28 mouse cellular contexts compared by ENCODE assay signal in the genomic region with DNA sequence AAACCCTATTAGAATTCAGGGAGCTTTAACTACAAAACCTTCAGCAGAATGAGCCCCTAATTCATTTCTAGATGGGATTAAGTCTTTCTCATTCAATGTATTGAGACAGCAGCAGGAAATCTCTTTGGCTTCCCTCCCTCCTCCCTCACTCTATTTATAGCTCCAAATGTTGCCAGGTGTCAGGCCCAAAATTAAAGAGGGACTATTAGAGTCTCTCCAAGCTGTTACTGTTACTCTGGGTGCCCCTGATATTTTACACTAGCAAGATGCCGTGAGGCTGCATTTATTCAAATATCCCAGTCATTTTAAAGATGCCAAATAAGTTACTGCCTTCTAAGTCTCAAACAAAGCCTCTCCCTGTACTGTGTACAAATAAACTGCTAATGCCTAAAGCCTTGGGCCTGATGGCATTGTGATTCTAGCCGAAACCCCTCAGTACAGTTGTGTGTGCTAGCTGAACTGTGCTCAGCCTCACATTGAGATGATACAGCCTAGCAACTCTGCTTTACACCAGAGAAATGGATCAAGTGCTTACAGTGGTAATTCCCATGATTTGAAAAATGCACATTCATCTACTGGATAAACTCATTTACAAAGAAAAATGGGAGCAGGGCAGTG. TPM values are rescaled to one million over a fixed set of nuclear protein-coding genes. Genes with fewer than 3 reads are reported as not detected.
DNase-seq lines count a peak whose midpoint lies in the region; ATAC-seq lines count a peak whose summit lies in the region.
"Had no signal": no experiment of that assay in that cellular context is flagged by ENCODE, and none has a peak within 500 bp of the region (broad histone marks: within the 10 kb centered on the region; RNA-seq: fewer than 3 reads in every experiment).

No protein-coding gene starts in this region.

- no peak overlapping the region for H3K4me2 ChIP-seq in forebrain, embryonic 15.5 days (replicated peaks)
- no peak overlapping the region for H3K4me2 ChIP-seq in forebrain, embryonic 16.5 days (ENCODE audit: low read length)
- no peak overlapping the region for H3K4me2 ChIP-seq in hindbrain, embryonic 16.5 days (ENCODE audit: low read length)
- H3K4me2 ChIP-seq in hindbrain, embryonic 13.5 days, result no peak overlapping the region
- no peak overlapping the region for H3K4me2 ChIP-seq in midbrain, embryonic 15.5 days
- no peak overlapping the region for H3K4me2 ChIP-seq in midbrain, embryonic 11.5 days
- H3K4me2 ChIP-seq: embryonic facial prominence, embryonic 12.5 days; embryonic facial prominence, embryonic 15.5 days; heart, embryonic 13.5 days; hindbrain, embryonic 12.5 days had no signal

- no peaks in the 10 kb centered on the region for H3K9me3 ChIP-seq in forebrain, embryonic 15.5 days
- H3K9me3 ChIP-seq in forebrain, embryonic 16.5 days (ENCODE audit: control insufficient read depth, low read length), result no peaks in the 10 kb centered on the region
- H3K9me3 ChIP-seq in hindbrain, embryonic 16.5 days (ENCODE audit: control insufficient read depth, low read length), result no peaks in the 10 kb centered on the region
- H3K9me3 ChIP-seq in hindbrain, embryonic 13.5 days, result no peaks in the 10 kb centered on the region
- H3K9me3 ChIP-seq in midbrain, embryonic 15.5 days, result no peaks in the 10 kb centered on the region
- H3K9me3 ChIP-seq in midbrain, embryonic 11.5 days (ENCODE audit: control insufficient read depth, low read length), result no peaks in the 10 kb centered on the region
- H3K9me3 ChIP-seq: embryonic facial prominence, embryonic 12.5 days; embryonic facial prominence, embryonic 15.5 days; heart, embryonic 10.5 days; heart, embryonic 13.5 days; hindbrain, embryonic 12.5 days had no signal

- no peaks in the 10 kb centered on the region for H3K36me3 ChIP-seq in forebrain, embryonic 15.5 days
- H3K36me3 ChIP-seq in forebrain, embryonic 16.5 days (ENCODE audit: control insufficient read depth, insufficient read depth), result no peaks in the 10 kb centered on the region
- H3K36me3 ChIP-seq in hindbrain, embryonic 16.5 days (ENCODE audit: control insufficient read depth, insufficient read depth, low read length), result no peaks in the 10 kb centered on the region
- H3K36me3 ChIP-seq in hindbrain, embryonic 13.5 days, result no peaks in the 10 kb centered on the region
- H3K36me3 ChIP-seq in midbrain, embryonic 15.5 days (replicated peaks), result no peaks in the 10 kb centered on the region
- H3K36me3 ChIP-seq in midbrain, embryonic 11.5 days (ENCODE audit: control insufficient read depth, insufficient read depth, low read length), result no peaks in the 10 kb centered on the region
- H3K36me3 ChIP-seq: embryonic facial prominence, embryonic 12.5 days; embryonic facial prominence, embryonic 15.5 days; heart, embryonic 10.5 days; heart, embryonic 13.5 days; hindbrain, embryonic 12.5 days had no signal

- ATAC-seq in forebrain, embryonic 15.5 days (replicated peaks), result 0 out of 2 replicates have a peak, but pooled peaks have one; percentile 11
- ATAC-seq in forebrain, embryonic 16.5 days, result no peak
- ATAC-seq in hindbrain, embryonic 16.5 days, result peak; percentile 70; the same call in 1 of the 2 replicates
- ATAC-seq in hindbrain, embryonic 13.5 days (ENCODE audit: low FRiP score), result no peak
- ATAC-seq in midbrain, embryonic 15.5 days (replicated peaks), result peak; percentile 70
- no peak for ATAC-seq in midbrain, embryonic 11.5 days (ENCODE audit: low FRiP score)
- ATAC-seq: activated CD4-positive, CD25-positive, alpha-beta regulatory T cell, adult 4 months; inflammation-experienced regulatory T-cells, adult 6 months; intestine, embryonic 16.5 days had no signal

- 47% methylated on average over 2 of the region's 2 CpGs for WGBS in forebrain, embryonic 15.5 days
- WGBS in forebrain, embryonic 16.5 days, result 32% methylated on average over 2 of the region's 2 CpGs
- WGBS in hindbrain, embryonic 16.5 days, result 64% methylated on average over 2 of the region's 2 CpGs
- WGBS in hindbrain, embryonic 13.5 days, result 82% methylated on average over 2 of the region's 2 CpGs
- WGBS in midbrain, embryonic 15.5 days, result 40% methylated on average over 2 of the region's 2 CpGs
- WGBS in midbrain, embryonic 11.5 days, result 78% methylated on average over 2 of the region's 2 CpGs

- H3K4me3 ChIP-seq in forebrain, embryonic 15.5 days, result no peak overlapping the region
- no peak overlapping the region for H3K4me3 ChIP-seq in forebrain, embryonic 16.5 days (replicated peaks; ENCODE audit: low read length)
- no peak overlapping the region for H3K4me3 ChIP-seq in hindbrain, embryonic 16.5 days (ENCODE audit: low read length)
- no peak overlapping the region for H3K4me3 ChIP-seq in hindbrain, embryonic 13.5 days
- H3K4me3 ChIP-seq in midbrain, embryonic 15.5 days, result no peak overlapping the region
- no peak overlapping the region for H3K4me3 ChIP-seq in midbrain, embryonic 11.5 days (ENCODE audit: low read depth, low read length)
- H3K4me3 ChIP-seq: embryonic facial prominence, embryonic 12.5 days; embryonic facial prominence, embryonic 15.5 days; heart, adult 2 months; heart, embryonic 10.5 days; heart, embryonic 13.5 days; hindbrain, embryonic 12.5 days had no signal

- no peak overlapping the region for H3K9ac ChIP-seq in forebrain, embryonic 15.5 days (replicated peaks)
- H3K9ac ChIP-seq in forebrain, embryonic 16.5 days (replicated peaks; ENCODE audit: low read depth, low read length), result no peak overlapping the region
- H3K9ac ChIP-seq in hindbrain, embryonic 16.5 days (ENCODE audit: low read depth, low read length), result no peak overlapping the region
- no peak overlapping the region for H3K9ac ChIP-seq in hindbrain, embryonic 13.5 days
- H3K9ac ChIP-seq in midbrain, embryonic 15.5 days, result no peak overlapping the region
- no peak overlapping the region for H3K9ac ChIP-seq in midbrain, embryonic 11.5 days (ENCODE audit: low read length)
- H3K9ac ChIP-seq: embryonic facial prominence, embryonic 12.5 days; embryonic facial prominence, embryonic 15.5 days; heart, embryonic 13.5 days; hindbrain, embryonic 12.5 days had no signal

- no peak overlapping the region for H3K27ac ChIP-seq in forebrain, embryonic 15.5 days (replicated peaks)
- no peak overlapping the region for H3K27ac ChIP-seq in forebrain, embryonic 16.5 days (ENCODE audit: low read length)
- H3K27ac ChIP-seq in hindbrain, embryonic 16.5 days (ENCODE audit: low read depth, low read length), result no peak overlapping the region
- H3K27ac ChIP-seq in hindbrain, embryonic 13.5 days, result no peak overlapping the region
- no peak overlapping the region for H3K27ac ChIP-seq in midbrain, embryonic 15.5 days
- H3K27ac ChIP-seq in midbrain, embryonic 11.5 days (ENCODE audit: low read depth, low read length), result no peak overlapping the region
- H3K27ac ChIP-seq: embryonic facial prominence, embryonic 12.5 days; embryonic facial prominence, embryonic 15.5 days; heart, adult 2 months; heart, embryonic 10.5 days; heart, embryonic 13.5 days; hindbrain, embryonic 12.5 days had no signal

- H3K4me1 ChIP-seq in forebrain, embryonic 15.5 days, result no peaks in the 10 kb centered on the region
- H3K4me1 ChIP-seq in forebrain, embryonic 16.5 days (replicated peaks; ENCODE audit: control insufficient read depth, insufficient read depth, low read length), result peaks cover 2% of the 10 kb centered on the region; the same call in 1 of the 2 replicates
- no peaks in the 10 kb centered on the region for H3K4me1 ChIP-seq in hindbrain, embryonic 16.5 days (ENCODE audit: control insufficient read depth, insufficient read depth, low read depth, low read length)
- no peaks in the 10 kb centered on the region for H3K4me1 ChIP-seq in hindbrain, embryonic 13.5 days (replicated peaks)
- no peaks in the 10 kb centered on the region for H3K4me1 ChIP-seq in midbrain, embryonic 15.5 days
- no peaks in the 10 kb centered on the region for H3K4me1 ChIP-seq in midbrain, embryonic 11.5 days (ENCODE audit: control insufficient read depth, insufficient read depth, low read length)
- H3K4me1 ChIP-seq: embryonic facial prominence, embryonic 12.5 days; embryonic facial prominence, embryonic 15.5 days; heart, embryonic 10.5 days; heart, embryonic 13.5 days; hindbrain, embryonic 12.5 days had no signal

- H3K27me3 ChIP-seq in forebrain, embryonic 15.5 days, result no peaks in the 10 kb centered on the region
- H3K27me3 ChIP-seq in forebrain, embryonic 16.5 days (replicated peaks; ENCODE audit: control insufficient read depth, insufficient read depth, low read length), result no peaks in the 10 kb centered on the region
- H3K27me3 ChIP-seq in hindbrain, embryonic 16.5 days (replicated peaks; ENCODE audit: control insufficient read depth, insufficient read depth, low read length), result no peaks in the 10 kb centered on the region
- H3K27me3 ChIP-seq in hindbrain, embryonic 13.5 days, result no peaks in the 10 kb centered on the region
- H3K27me3 ChIP-seq in midbrain, embryonic 15.5 days (replicated peaks), result no peaks in the 10 kb centered on the region
- H3K27me3 ChIP-seq in midbrain, embryonic 11.5 days (ENCODE audit: control insufficient read depth, insufficient read depth, low read length), result no peaks in the 10 kb centered on the region
- H3K27me3 ChIP-seq: embryonic facial prominence, embryonic 12.5 days; embryonic facial prominence, embryonic 15.5 days; heart, embryonic 13.5 days; hindbrain, embryonic 12.5 days had no signal

- no peak for DNase-seq in midbrain, embryonic 11.5 days (ENCODE audit: low spot score, missing footprints)
- peak; percentile 2 for DNase-seq in brain, adult 2 months (ENCODE audit: low read depth, low spot score)
- DNase-seq in lung, postnatal 14 days, result no peak
- DNase-seq: adrenal gland, adult 8-10 months; adrenal gland, postnatal 25 days; cerebellum, adult 11 months; cerebellum, adult 2 months; cerebellum, adult 9-11 months; cerebellum, postnatal 25 days; gastrocnemius, postnatal 25 days; heart, adult 2 months; heart, postnatal 14 days; heart, postnatal 4 days had no signal

RNA-seq across cellular contexts. Expression of a gene that starts 36.4 kb away (rescaled TPM):
- polyA plus RNA-seq in forebrain, embryonic 15.5 days (2015; fragmentation: Nextera tagmentation; extraction: Ambion mirVana), result not detected in 2 replicates
- not detected in 2 replicates for polyA plus RNA-seq in forebrain, embryonic 16.5 days (2015; fragmentation: Nextera tagmentation; extraction: Ambion mirVana)
- not detected in 2 replicates for polyA plus RNA-seq in hindbrain, embryonic 16.5 days (2015; fragmentation: Nextera tagmentation; extraction: Ambion mirVana)
- not detected in 2 replicates for polyA plus RNA-seq in hindbrain, embryonic 13.5 days (2015; fragmentation: Nextera tagmentation; extraction: Ambion mirVana)
- polyA plus RNA-seq in midbrain, embryonic 15.5 days (2015; fragmentation: Nextera tagmentation; extraction: Ambion mirVana), result not detected in 2 replicates
- polyA plus RNA-seq in midbrain, embryonic 11.5 days (2014; fragmentation: Nextera tagmentation; extraction: Ambion mirVana), result not detected in 2 replicates
- polyA plus RNA-seq: activated CD4-positive, CD25-positive, alpha-beta regulatory T cell, adult 4 months; cerebellum, adult 2 months; embryonic facial prominence, embryonic 12.5 days; embryonic facial prominence, embryonic 15.5 days; forebrain, embryonic 11.5 days; heart, adult 2 months; heart, embryonic 10.5 days; heart, embryonic 13.5 days; heart, embryonic 16.5 days; hindbrain, embryonic 12.5 days; inflammation-experienced regulatory T-cells, adult 6 months; intestine, embryonic 16.5 days had no signal

RNA-seq across cellular contexts. Expression of a gene that starts 56.6 kb away (rescaled TPM):
- not detected in 2 replicates for polyA plus RNA-seq in forebrain, embryonic 15.5 days (2015; fragmentation: Nextera tagmentation; extraction: Ambion mirVana)
- not detected in 2 replicates for polyA plus RNA-seq in forebrain, embryonic 16.5 days (2015; fragmentation: Nextera tagmentation; extraction: Ambion mirVana)
- polyA plus RNA-seq in hindbrain, embryonic 16.5 days (2015; fragmentation: Nextera tagmentation; extraction: Ambion mirVana), result not detected in 2 replicates
- 0.10 TPM in 1 of 2 replicates, not detected in the other for polyA plus RNA-seq in hindbrain, embryonic 13.5 days (2015; fragmentation: Nextera tagmentation; extraction: Ambion mirVana)
- polyA plus RNA-seq in midbrain, embryonic 15.5 days (2015; fragmentation: Nextera tagmentation; extraction: Ambion mirVana), result not detected in 2 replicates
- polyA plus RNA-seq in midbrain, embryonic 11.5 days (2014; fragmentation: Nextera tagmentation; extraction: Ambion mirVana), result not detected in 2 replicates
- polyA plus RNA-seq: activated CD4-positive, CD25-positive, alpha-beta regulatory T cell, adult 4 months; embryonic facial prominence, embryonic 12.5 days; embryonic facial prominence, embryonic 15.5 days; forebrain, embryonic 11.5 days; heart, adult 2 months; heart, embryonic 10.5 days; heart, embryonic 13.5 days; heart, embryonic 16.5 days; hindbrain, embryonic 12.5 days; inflammation-experienced regulatory T-cells, adult 6 months had no signal

Comparison
In these comparisons a context has a peak if more than half of its experiments do, and no peak if none do; other contexts are left out.
1. ATAC-seq: peak in forebrain, embryonic 15.5 days (single experiment), hindbrain, embryonic 16.5 days (single experiment) and midbrain, embryonic 15.5 days (single experiment); none in forebrain, embryonic 16.5 days (single experiment), hindbrain, embryonic 13.5 days (single experiment) and midbrain, embryonic 11.5 days (single experiment).